Mouse (Mus musculus): ENCODE measurements around the gene Ccdc183.

- TF ChIP-seq CTCF (IDR thresholded peaks at IDR 0.05; ENCODE audit: low read depth) (no peak), EP300 (IDR thresholded peaks at IDR 0.05; ENCODE audit: low read depth) (no peak)
These were observed 58.7 kb downstream of the Ccdc183 start for GRCm38 (mm10) chr2:25558774-25559173.
